Comparison of ENCODE assay signal across 1 mouse cellular context in the genomic region with DNA sequence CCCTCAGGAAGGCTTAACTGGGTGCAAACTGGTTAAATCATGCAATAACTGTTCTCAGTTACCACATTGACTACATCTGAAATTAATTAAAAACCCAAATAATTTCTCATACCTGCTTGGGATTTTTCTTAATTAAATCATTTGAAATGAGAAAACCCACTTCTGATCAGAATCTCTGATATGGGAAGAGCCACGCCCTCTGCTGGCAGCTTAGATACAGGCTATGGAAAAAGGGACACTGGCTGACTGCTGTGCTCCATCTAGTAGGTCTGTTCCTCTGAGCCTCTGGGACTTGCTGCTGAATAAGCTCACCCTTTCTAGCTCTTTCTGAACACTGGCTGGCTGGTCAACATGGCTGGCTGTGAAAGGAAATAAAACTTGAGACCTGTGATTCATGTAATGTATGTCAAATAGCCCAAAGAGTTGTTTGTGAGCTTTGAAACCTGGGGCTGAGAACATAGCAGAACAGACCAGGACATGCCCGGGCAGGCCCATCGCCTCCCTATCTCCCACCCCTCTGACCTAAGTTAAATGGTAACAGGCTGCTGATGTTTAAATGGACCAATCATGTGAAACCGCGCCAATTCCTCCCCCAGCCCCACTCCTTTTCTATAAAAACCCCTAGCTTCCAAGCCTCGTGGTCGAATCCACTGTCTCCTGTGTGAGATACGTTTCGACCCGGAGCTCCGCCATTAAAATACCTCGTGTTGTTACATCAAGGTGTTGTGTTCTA.
TF ChIP-seq lines count a peak whose summit lies in the region.

No protein-coding gene starts in this region.

TF ChIP-seq in CH12.LX, 34 proteins besides CTCF, POLR2A, EP300 and RAD21:
- TF ChIP-seq E2F4 (IDR thresholded peaks at IDR 0.05; ENCODE audit: insufficient replicate concordance, low read depth, low read length), result 0 out of 2 replicates have a peak, but pooled peaks have one; percentile 9
- TF ChIP-seq SMC3 (IDR thresholded peaks at IDR 0.05; ENCODE audit: low read depth, low read length), result peak; percentile 33; the same call in 1 of the 2 replicates
- peak; percentile 38 for TF ChIP-seq IRF4 (IDR thresholded peaks at IDR 0.05; ENCODE audit: low read depth, low read length)
- TF ChIP-seq MYC (IDR thresholded peaks at IDR 0.05; ENCODE audit: low read depth, low read length), result peak; percentile 39; the same call in 1 of the 2 replicates
- peak; percentile 36 for TF ChIP-seq NELFE (IDR thresholded peaks at IDR 0.05; ENCODE audit: low read depth, low read length)
- TF ChIP-seq JUND (conservative IDR thresholded peaks at IDR 0.05; ENCODE audit: low read depth, low read length), result 0 out of 2 replicates have a peak, but pooled peaks have one; percentile 16
- TF ChIP-seq TCF12 (IDR thresholded peaks at IDR 0.05; ENCODE audit: low read depth, low read length), result peak; percentile 32; the same call in 1 of the 2 replicates
- peak; percentile 80 for TF ChIP-seq MAX (IDR thresholded peaks at IDR 0.05; ENCODE audit: low read length)
- TF ChIP-seq SIN3A (IDR thresholded peaks at IDR 0.05; ENCODE audit: low read length), result peak; percentile 35; the same call in 1 of the 2 replicates
- TF ChIP-seq HCFC1 (IDR thresholded peaks at IDR 0.05; ENCODE audit: low read depth, low read length), result peak; percentile 27; the same call in 1 of the 2 replicates
- TF ChIP-seq CHD1 (IDR thresholded peaks at IDR 0.05; ENCODE audit: low read depth, low read length), result peak; percentile 93; the same call in 1 of the 2 replicates
